Mouse (Mus musculus): ENCODE results near the gene Ccdc167. TPM values are rescaled to one million over a fixed set of nuclear protein-coding genes. Genes with fewer than 3 reads are reported as not detected.
A peak's percentile ranks its signal among the peaks of the same experiment; 100 is the strongest.

Ccdc167 gene
- polyA plus RNA-seq, 1 experiment from 2014 or later, result 7.4 TPM

GRCm38 (mm10) chr17:29682261-29682660, 34.6 kb downstream of the Ccdc167 start:
- Histone ChIP-seq H3K9me3 (replicated peaks) (no peaks in the 10 kb centered on the region), H3K36me3 (peaks cover 98% of the 10 kb centered on the region)

GRCm38 (mm10) chr17:29681669-29682068, 35.2 kb downstream of the Ccdc167 start:
- Histone ChIP-seq H3K4me1 (replicated peaks) (peaks cover 43% of the 10 kb centered on the region), H3K4me2 (no peak overlapping the region), H3K36me3 (peaks cover 98% of the 10 kb centered on the region), H3K9ac (no peak overlapping the region), H3K27me3 (no peaks in the 10 kb centered on the region), H3K9me3 (replicated peaks) (no peaks in the 10 kb centered on the region), H3K27ac (no peak overlapping the region), H3K4me3 (replicated peaks) (no peak overlapping the region)
- 93% methylated on average over 9 of the region's 9 CpGs for WGBS (ENCODE audit: insufficient replicate concordance)
- DNase-seq (no peak), ATAC-seq (ENCODE audit: low read depth) (no peak)

More at GRCm38 (mm10) chr17:29682261-29682660, 34.6 kb downstream of the Ccdc167 start:
- H3K27me3 ChIP-seq, result no peaks in the 10 kb centered on the region
- 84% methylated on average over 7 of the region's 7 CpGs for WGBS (ENCODE audit: insufficient replicate concordance)
- no peak overlapping the region for H3K4me3 ChIP-seq (replicated peaks)
- DNase-seq (no peak), ATAC-seq (ENCODE audit: low read depth) (no peak)
- H3K4me1 ChIP-seq (replicated peaks), result peaks cover 49% of the 10 kb centered on the region
- no peak overlapping the region for H3K4me2 ChIP-seq
- no peak overlapping the region for H3K27ac ChIP-seq
- H3K9ac ChIP-seq, result no peak overlapping the region

- Histone ChIP-seq H3K4me1 (replicated peaks) (peaks cover 35% of the 10 kb centered on the region), H3K36me3 (peaks cover 98% of the 10 kb centered on the region), H3K9ac (no peak overlapping the region), H3K4me3 (replicated peaks) (no peak overlapping the region), H3K9me3 (replicated peaks) (no peaks in the 10 kb centered on the region), H3K27me3 (no peaks in the 10 kb centered on the region), H3K27ac (no peak overlapping the region), H3K4me2 (no peak overlapping the region)
- ATAC-seq (ENCODE audit: low read depth), result no peak
- WGBS (ENCODE audit: insufficient replicate concordance), result 75% methylated on average over 2 of the region's 2 CpGs
- no peak for DNase-seq
These were observed 35.9 kb downstream of the Ccdc167 start for GRCm38 (mm10) chr17:29680921-29681320.

- Histone ChIP-seq H3K36me3 (peaks cover 98% of the 10 kb centered on the region), H3K4me3 (replicated peaks) (no peak overlapping the region), H3K9me3 (replicated peaks) (no peaks in the 10 kb centered on the region), H3K9ac (no peak overlapping the region), H3K27ac (no peak overlapping the region), H3K4me1 (replicated peaks) (peaks cover 28% of the 10 kb centered on the region), H3K4me2 (no peak overlapping the region), H3K27me3 (no peaks in the 10 kb centered on the region)
- no peak for ATAC-seq (ENCODE audit: low read depth)
- 78% methylated on average over 2 of the region's 2 CpGs for WGBS (ENCODE audit: insufficient replicate concordance)
- no peak for DNase-seq
These were observed 36.7 kb downstream of the Ccdc167 start for GRCm38 (mm10) chr17:29680174-29680573.

- H3K4me1 ChIP-seq (replicated peaks), result peaks cover 18% of the 10 kb centered on the region
- no peak overlapping the region for H3K4me2 ChIP-seq
- no peak overlapping the region for H3K9ac ChIP-seq
- no peak overlapping the region for H3K27ac ChIP-seq
- peaks cover 98% of the 10 kb centered on the region for H3K36me3 ChIP-seq
- H3K27me3 ChIP-seq, result no peaks in the 10 kb centered on the region
- no peak overlapping the region for H3K4me3 ChIP-seq (replicated peaks)
- no peak for ATAC-seq (ENCODE audit: low read depth)
- no peak for DNase-seq
- 83% methylated on average over 6 of the region's 6 CpGs for WGBS (ENCODE audit: insufficient replicate concordance)
- H3K9me3 ChIP-seq (replicated peaks), result no peaks in the 10 kb centered on the region
These were observed 37.6 kb downstream of the Ccdc167 start for GRCm38 (mm10) chr17:29679038-29679767.

GRCm38 (mm10) chr17:29678526-29678925, 38.3 kb downstream of the Ccdc167 start:
- DNase-seq, result no peak
- Histone ChIP-seq H3K27ac (no peak overlapping the region), H3K9me3 (replicated peaks) (no peaks in the 10 kb centered on the region), H3K27me3 (no peaks in the 10 kb centered on the region), H3K36me3 (peaks cover 98% of the 10 kb centered on the region), H3K4me3 (replicated peaks) (no peak overlapping the region), H3K9ac (no peak overlapping the region), H3K4me2 (no peak overlapping the region), H3K4me1 (replicated peaks) (peaks cover 11% of the 10 kb centered on the region)
- WGBS (ENCODE audit: insufficient replicate concordance), result 82% methylated on average over 8 of the region's 8 CpGs
- ATAC-seq (ENCODE audit: low read depth), result no peak

- Histone ChIP-seq H3K4me1 (replicated peaks) (peaks cover 37% of the 10 kb centered on the region), H3K9ac (no peak overlapping the region), H3K27me3 (no peaks in the 10 kb centered on the region), H3K9me3 (replicated peaks) (no peaks in the 10 kb centered on the region), H3K4me3 (replicated peaks) (no peak overlapping the region), H3K27ac (no peak overlapping the region), H3K4me2 (no peak overlapping the region), H3K36me3 (peaks cover 80% of the 10 kb centered on the region)
- WGBS (ENCODE audit: insufficient replicate concordance), result 88% methylated on average over 4 of the region's 4 CpGs
- ATAC-seq (ENCODE audit: low read depth), result no peak
- DNase-seq, result no peak
These were observed 43.5 kb downstream of the Ccdc167 start for GRCm38 (mm10) chr17:29673325-29673724.

- no peaks in the 10 kb centered on the region for H3K9me3 ChIP-seq (replicated peaks)
- peaks cover 46% of the 10 kb centered on the region for H3K4me1 ChIP-seq (replicated peaks)
- peaks cover 79% of the 10 kb centered on the region for H3K36me3 ChIP-seq
- WGBS (ENCODE audit: insufficient replicate concordance), result 94% methylated on average over 2 of the region's 2 CpGs
- peak overlapping the region; percentile 87 for H3K27ac ChIP-seq
- no peak for ATAC-seq (ENCODE audit: low read depth)
- no peak overlapping the region for H3K4me2 ChIP-seq
- no peak for DNase-seq
- no peak overlapping the region for H3K4me3 ChIP-seq (replicated peaks)
- no peak overlapping the region for H3K9ac ChIP-seq
- H3K27me3 ChIP-seq, result no peaks in the 10 kb centered on the region
These were observed 45.8 kb downstream of the Ccdc167 start for GRCm38 (mm10) chr17:29671021-29671420.

- ATAC-seq (ENCODE audit: low read depth), result peak; percentile 98
- Histone ChIP-seq H3K4me3 (replicated peaks) (peak overlapping the region; percentile 8; the same call in 1 of the 2 replicates), H3K9ac (peak overlapping the region; percentile 44), H3K27me3 (no peaks in the 10 kb centered on the region), H3K27ac (peak overlapping the region; percentile 87), H3K36me3 (peaks cover 79% of the 10 kb centered on the region), H3K4me1 (replicated peaks) (peaks cover 46% of the 10 kb centered on the region), H3K9me3 (replicated peaks) (no peaks in the 10 kb centered on the region), H3K4me2 (peak overlapping the region; percentile 54)
- peak; percentile 73 for DNase-seq
These were observed 46.9 kb downstream of the Ccdc167 start for GRCm38 (mm10) chr17:29669936-29670335.

- Histone ChIP-seq H3K9ac (peak overlapping the region; percentile 26), H3K9me3 (replicated peaks) (no peaks in the 10 kb centered on the region), H3K4me3 (replicated peaks) (no peak overlapping the region), H3K27me3 (no peaks in the 10 kb centered on the region), H3K4me1 (replicated peaks) (peaks cover 49% of the 10 kb centered on the region), H3K4me2 (peak overlapping the region; percentile 54), H3K27ac (peak overlapping the region; percentile 87), H3K36me3 (peaks cover 79% of the 10 kb centered on the region)
- 55% methylated on average over 4 of the region's 4 CpGs for WGBS (ENCODE audit: insufficient replicate concordance)
- ATAC-seq (ENCODE audit: low read depth) (peak; percentile 47; the same call in 1 of the 2 replicates), DNase-seq (no peak)
These were observed 47.8 kb downstream of the Ccdc167 start for GRCm38 (mm10) chr17:29669030-29669429.

GRCm38 (mm10) chr17:29668051-29668986, 48.5 kb downstream of the Ccdc167 start:
- Histone ChIP-seq H3K9ac (no peak overlapping the region), H3K36me3 (peaks cover 79% of the 10 kb centered on the region), H3K9me3 (replicated peaks) (no peaks in the 10 kb centered on the region), H3K4me2 (no peak overlapping the region), H3K27me3 (no peaks in the 10 kb centered on the region), H3K27ac (peak overlapping the region; percentile 8; the same call in 1 of the 2 replicates), H3K4me3 (replicated peaks) (no peak overlapping the region), H3K4me1 (replicated peaks) (peaks cover 49% of the 10 kb centered on the region)
- ATAC-seq (ENCODE audit: low read depth) (no peak), DNase-seq (no peak)
- 88% methylated on average over 10 of the region's 10 CpGs for WGBS (ENCODE audit: insufficient replicate concordance)
